Mouse (Mus musculus) c-Kit-negative CD71-positive TER-119-positive erythroid progenitor cells, embryonic 14.5 days (primary cell): ENCODE measurements around the gene Gpbp1.

ENCODE experiments used
- DNase-seq: peaks from one replicate; pipeline ENCODE4 v3.0.0-alpha.2; 2013; ENCODE audit warnings: low read depth, low spot score

The Gpbp1 gene

GRCm38 (mm10) chr13:111467350-111467749 is 22.6 kb downstream of the Gpbp1 start:
- no peak for DNase-seq

DNA sequence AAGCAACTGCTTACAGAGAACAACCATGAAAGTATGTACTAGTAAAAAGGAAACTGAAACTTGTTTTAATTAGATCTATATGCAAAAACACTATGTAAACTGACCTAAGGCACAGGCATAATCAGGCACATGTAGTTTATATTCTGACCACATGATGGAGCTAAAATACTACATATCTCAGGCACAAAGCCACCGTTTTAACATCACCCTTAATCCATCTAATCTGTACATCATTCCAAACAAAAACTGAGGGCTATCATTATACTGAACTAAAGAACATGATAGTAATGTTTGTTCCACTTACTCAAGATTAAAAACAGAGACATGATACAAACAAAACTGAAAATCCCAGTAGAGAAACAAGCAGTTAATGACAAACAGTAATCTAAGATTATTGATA is 28.5 kb downstream of the Gpbp1 start:
- peak; percentile 21 for DNase-seq

DNA sequence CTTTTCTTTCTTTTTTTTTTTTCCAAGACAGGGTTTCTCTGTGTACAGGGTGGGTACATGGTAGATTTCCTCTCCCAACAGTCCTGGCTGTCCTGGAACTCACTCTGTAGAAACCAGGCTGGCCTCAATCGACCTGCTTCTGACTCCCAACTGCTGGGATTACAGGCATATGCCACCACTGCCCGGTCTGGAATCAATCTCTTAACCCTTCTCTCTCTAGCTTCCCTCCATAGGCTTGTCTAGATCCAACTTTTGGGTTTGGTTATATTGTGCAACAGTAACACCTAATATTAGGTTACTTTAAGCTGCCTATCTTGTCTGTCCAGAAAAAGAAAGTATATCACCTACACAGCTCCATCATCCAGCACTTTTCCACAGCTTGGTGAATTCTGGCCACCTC is 33.1 kb downstream of the Gpbp1 start:
- no peak for DNase-seq

DNA sequence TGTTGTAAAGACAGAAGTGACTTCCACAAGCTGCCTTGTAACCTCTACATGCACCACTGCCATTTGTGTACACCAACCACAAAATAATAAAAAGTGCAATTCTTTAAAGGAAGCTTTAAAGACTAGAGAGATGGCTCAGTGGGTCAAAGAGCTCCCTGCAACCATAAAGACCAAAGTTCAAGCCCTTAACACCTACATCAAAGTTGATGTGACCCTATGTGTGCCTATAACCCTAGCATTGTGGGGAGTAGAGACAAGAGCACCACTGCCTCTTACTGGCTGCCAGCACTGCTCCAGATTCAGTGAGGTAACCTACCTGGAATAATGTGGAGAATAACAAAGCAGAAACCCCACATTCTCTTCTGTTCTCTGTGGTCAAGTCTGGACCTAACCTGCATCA is 45.6 kb downstream of the Gpbp1 start:
- no peak for DNase-seq

DNA sequence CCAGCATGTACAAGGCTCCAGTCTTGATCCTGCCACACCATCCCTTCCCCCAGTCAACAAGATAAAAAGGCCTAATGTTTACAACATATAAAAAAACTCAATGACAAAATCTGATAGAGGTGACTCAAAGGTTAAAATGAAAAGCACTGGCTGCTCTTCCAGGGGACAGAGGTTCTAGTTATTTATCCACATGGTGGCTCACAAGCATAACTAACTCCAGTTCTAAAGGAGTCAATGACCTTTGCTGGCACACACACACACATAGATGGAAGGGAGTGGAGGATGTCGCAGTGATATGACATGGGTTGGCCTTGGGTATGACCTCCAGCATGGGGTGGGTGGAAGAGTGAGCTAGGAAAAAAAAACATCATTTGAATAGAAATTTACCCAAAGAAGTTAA is 58.7 kb downstream of the Gpbp1 start:
- DNase-seq, result no peak

- no peak for DNase-seq
Observed at GRCm38 (mm10) chr13:111421330-111421729, 68.6 kb downstream of the Gpbp1 start.

DNA sequence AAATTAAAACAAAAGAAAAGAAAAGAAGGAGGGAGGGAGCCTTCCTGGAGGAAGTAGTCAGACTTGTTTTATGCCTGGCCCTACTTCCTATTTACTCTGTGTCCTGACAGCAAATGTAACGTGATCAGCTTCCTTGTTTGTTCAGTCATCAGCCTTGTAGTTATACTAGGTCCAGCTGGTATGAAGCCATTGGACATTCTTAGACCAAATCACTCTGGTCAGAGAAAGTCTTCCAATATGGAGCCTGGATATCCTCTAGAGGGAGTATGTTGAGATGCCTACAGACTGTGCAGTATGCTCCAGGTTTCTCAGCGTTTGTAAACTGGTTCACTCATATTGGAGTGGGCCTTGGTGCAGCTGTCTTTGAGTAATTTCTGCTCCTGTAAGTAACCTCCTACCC is 71.8 kb downstream of the Gpbp1 start:
- DNase-seq, result no peak

DNA sequence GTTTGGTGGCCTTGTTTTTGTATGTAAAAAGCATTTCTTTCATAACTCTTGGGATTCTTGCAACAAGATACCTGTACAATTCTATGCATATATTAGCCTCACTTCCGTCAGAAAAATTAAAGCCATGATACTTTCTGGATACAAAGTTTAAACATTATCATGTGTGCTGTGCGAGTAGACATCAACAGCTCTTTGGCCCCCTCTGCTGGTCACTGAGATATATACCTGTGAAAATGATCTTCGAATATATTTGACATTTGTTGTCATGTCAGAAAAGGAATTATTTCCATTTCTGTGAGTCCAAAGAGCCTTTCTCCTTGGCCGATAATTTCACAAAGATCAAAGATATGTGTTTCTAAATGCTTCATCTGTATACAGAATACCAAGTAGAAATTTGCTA is 76.8 kb downstream of the Gpbp1 start:
- DNase-seq, result peak; percentile 40

- no peak for DNase-seq
Observed at GRCm38 (mm10) chr13:111410831-111411230, 79.1 kb downstream of the Gpbp1 start.

- no peak for DNase-seq
Observed at GRCm38 (mm10) chr13:111406859-111407389, 83.0 kb downstream of the Gpbp1 start.

DNA sequence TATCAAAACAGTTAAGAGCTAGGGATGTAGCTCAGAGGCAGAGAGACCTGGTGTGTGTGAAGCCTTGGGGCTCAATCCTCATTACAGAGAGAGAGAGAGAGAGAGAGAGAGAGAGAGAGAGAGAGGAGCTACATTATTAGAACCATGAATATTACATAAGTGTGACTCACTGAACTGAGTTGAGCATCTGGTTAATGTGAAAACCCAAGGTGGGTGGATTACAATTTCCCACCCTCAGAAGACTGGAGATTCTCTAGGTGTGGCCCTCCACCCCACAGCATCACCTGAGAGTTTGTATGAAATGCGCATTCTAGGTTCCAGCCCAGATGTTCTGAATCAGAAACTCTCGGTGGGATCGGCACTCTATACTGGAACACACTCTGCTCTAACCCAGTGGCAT is 84.0 kb downstream of the Gpbp1 start:
- DNase-seq, result no peak

DNA sequence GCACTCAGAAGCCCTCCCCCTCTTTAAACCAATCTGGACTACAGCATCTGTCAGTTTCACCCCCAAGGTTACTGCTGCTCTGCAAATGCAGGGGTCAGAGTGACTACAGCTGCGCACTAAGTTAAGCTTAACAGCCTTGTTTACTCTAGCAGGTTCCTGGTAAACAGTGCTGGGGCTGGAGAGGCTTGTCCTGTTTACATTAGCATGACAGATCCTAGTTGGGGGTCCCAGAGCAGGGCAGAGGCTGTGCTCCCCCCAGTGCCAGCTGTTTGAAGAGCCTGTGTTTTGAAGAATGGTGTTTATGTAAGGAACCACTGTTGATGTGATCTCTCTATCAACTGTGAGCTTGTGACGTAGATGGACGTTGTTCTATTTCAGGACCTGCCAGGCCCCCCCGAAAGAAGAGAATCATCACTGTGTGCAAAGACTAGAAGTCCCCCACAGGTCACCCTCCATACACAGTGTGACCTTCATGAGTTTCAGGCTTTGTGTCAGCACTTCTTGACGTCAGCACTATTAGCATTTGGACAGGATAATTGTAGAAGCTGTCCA is 92.2 kb downstream of the Gpbp1 start:
- DNase-seq, result no peak

GRCm38 (mm10) chr13:111397061-111397460 is 92.8 kb downstream of the Gpbp1 start:
- DNase-seq, result no peak

- DNase-seq, result no peak
Observed at GRCm38 (mm10) chr13:111395528-111395927, 94.4 kb downstream of the Gpbp1 start.

DNA sequence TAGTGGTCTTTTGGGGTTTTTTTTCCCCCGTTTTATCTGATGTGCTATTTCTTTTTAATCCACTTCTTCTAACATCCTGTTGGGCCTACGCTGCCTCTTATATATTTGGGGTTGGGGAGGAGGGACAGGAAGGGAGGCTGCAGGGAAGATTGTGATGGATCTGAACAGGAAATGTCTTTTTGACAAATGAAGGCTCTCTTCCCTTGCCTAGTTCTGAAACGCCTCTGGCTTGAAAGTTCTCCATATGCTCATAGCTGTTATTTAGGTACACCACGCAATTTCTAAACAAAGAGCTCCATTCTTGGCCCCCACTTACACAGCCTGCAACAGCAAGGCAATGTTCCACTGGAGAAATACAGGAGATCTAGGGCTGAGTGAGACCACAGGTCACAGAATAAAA is 95.0 kb downstream of the Gpbp1 start:
- no peak for DNase-seq

- no peak for DNase-seq
Observed at GRCm38 (mm10) chr13:111394341-111394740, 95.6 kb downstream of the Gpbp1 start.

- no peak for DNase-seq
Observed at GRCm38 (mm10) chr13:111393426-111393825, 96.5 kb downstream of the Gpbp1 start.

- no peak for DNase-seq
Observed at GRCm38 (mm10) chr13:111391426-111391825, 98.5 kb downstream of the Gpbp1 start.

DNA sequence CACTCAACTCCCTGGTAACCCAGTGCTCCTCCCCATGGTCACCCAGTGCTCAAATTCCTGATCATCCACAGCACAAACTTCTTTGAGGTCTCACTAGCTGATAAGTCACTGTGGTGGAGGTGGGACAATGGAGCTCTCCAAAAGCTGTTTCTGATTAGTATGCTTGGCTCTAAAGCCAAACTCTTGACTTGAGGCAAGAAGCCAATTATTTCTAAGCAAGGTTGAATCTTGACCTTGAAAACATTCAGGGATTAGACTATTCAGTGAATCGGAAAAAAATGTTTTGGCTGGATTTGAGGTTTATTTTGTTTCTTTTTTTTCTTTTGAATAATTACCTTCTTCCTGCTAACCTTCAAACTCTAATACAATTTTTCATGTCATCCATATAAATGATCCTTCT is 98.9 kb downstream of the Gpbp1 start:
- DNase-seq, result no peak

GRCm38 (mm10) chr13:111384011-111384985 is 105.6 kb downstream of the Gpbp1 start:
- no peak for DNase-seq
